Mouse (Mus musculus) myocyte (in vitro differentiated cells): ENCODE measurements at regions not wholly inside any gene's neighbourhood (a gene's known extent, or its start where the extent isn't known, plus 50 kb on each side); places are given as distances from the start of the nearest gene placed in this dataset.

Experiments used
- H3K27me3 ChIP-seq: one replicate; pipeline ENCODE4 v1.6.1; 2011; ENCODE audit not compliant: control insufficient read depth, insufficient read depth, insufficient read length
- H3K36me3 ChIP-seq: one replicate; pipeline ENCODE4 v1.6.1; 2011; ENCODE audit not compliant: control insufficient read depth, insufficient read depth
- H3K4me2 ChIP-seq: one replicate; pipeline ENCODE4 v1.6.1; 2011; ENCODE audit warnings: low read depth, control low read depth
- H3K4me3 ChIP-seq: one replicate; pipeline ENCODE4 v1.5.1; 2011; ENCODE audit warnings: mild to moderate bottlenecking, control low read depth, moderate library complexity
- H3K79me2 ChIP-seq: one replicate; pipeline ENCODE4 v1.6.1; 2011; ENCODE audit not compliant: control insufficient read depth, insufficient read depth
- H3ac ChIP-seq: one replicate; pipeline ENCODE4 v1.6.1; 2011; ENCODE audit not compliant: control insufficient read depth, insufficient read length
- CEBPB ChIP-seq: IDR thresholded peaks from 2 replicates; pipeline ENCODE4 v1.6.1; 2011; ENCODE audit warnings: mild to moderate bottlenecking, moderate library complexity; ENCODE audit not compliant: poor library complexity, insufficient read depth, severe bottlenecking
- E2F4 ChIP-seq: IDR thresholded peaks from one replicate; pipeline ENCODE4 v1.6.1; 2011; ENCODE audit warnings: mild to moderate bottlenecking, control low read depth, moderate library complexity; ENCODE audit not compliant: insufficient read depth
- MAX ChIP-seq: IDR thresholded peaks from one replicate; pipeline ENCODE4 v1.6.1; 2011; ENCODE audit warnings: low read depth, mild to moderate bottlenecking, control low read depth
- MYOD1 ChIP-seq, 3 experiments: IDR thresholded peaks; one replicate each; pipeline ENCODE4 v1.6.1; 2011; ENCODE audit warnings: control low read depth in 2 of 3, low read depth in 2 of 3, mild to moderate bottlenecking in 2 of 3, moderate library complexity in 1 of 3; ENCODE audit not compliant: insufficient read length in 2 of 3, control insufficient read depth in 1 of 3
- MYOG ChIP-seq, 3 experiments: IDR thresholded peaks; one replicate each; pipeline ENCODE4 v1.6.1; 2011; ENCODE audit warnings: control low read depth in 2 of 3, low read depth in 2 of 3, mild to moderate bottlenecking in 2 of 3; ENCODE audit not compliant: insufficient read length in 2 of 3, control insufficient read depth in 1 of 3, insufficient read depth in 1 of 3
- POLR2A ChIP-seq: IDR thresholded peaks from one replicate; pipeline ENCODE4 v1.6.1; 2011; ENCODE audit warnings: low read depth, mild to moderate bottlenecking, control low read depth, moderate library complexity; ENCODE audit not compliant: insufficient read length
- POLR2AphosphoS2 ChIP-seq: IDR thresholded peaks from one replicate; pipeline ENCODE4 v1.6.1; 2011; ENCODE audit warnings: low read depth, control low read depth; ENCODE audit not compliant: insufficient read length
- REST ChIP-seq: IDR thresholded peaks from one replicate; pipeline ENCODE4 v1.6.1; 2011; ENCODE audit warnings: mild to moderate bottlenecking, control low read depth, moderate library complexity; ENCODE audit not compliant: insufficient read depth, insufficient read length
- SRF ChIP-seq: IDR thresholded peaks from one replicate; pipeline ENCODE4 v1.6.1; 2011; ENCODE audit warnings: low read depth; ENCODE audit not compliant: control insufficient read depth, insufficient read length
- TCF12 ChIP-seq: IDR thresholded peaks from one replicate; pipeline ENCODE4 v1.6.1; 2011; ENCODE audit warnings: mild to moderate bottlenecking, control low read depth; ENCODE audit not compliant: poor library complexity, insufficient read depth, severe bottlenecking
- TCF3 ChIP-seq: IDR thresholded peaks from one replicate; pipeline ENCODE4 v1.6.1; 2011; ENCODE audit warnings: low read depth, control low read depth; ENCODE audit not compliant: insufficient read length
- USF1 ChIP-seq: IDR thresholded peaks from one replicate; pipeline ENCODE4 v1.6.1; 2011; ENCODE audit warnings: low read depth, mild to moderate bottlenecking, control low read depth, moderate library complexity

DNA sequence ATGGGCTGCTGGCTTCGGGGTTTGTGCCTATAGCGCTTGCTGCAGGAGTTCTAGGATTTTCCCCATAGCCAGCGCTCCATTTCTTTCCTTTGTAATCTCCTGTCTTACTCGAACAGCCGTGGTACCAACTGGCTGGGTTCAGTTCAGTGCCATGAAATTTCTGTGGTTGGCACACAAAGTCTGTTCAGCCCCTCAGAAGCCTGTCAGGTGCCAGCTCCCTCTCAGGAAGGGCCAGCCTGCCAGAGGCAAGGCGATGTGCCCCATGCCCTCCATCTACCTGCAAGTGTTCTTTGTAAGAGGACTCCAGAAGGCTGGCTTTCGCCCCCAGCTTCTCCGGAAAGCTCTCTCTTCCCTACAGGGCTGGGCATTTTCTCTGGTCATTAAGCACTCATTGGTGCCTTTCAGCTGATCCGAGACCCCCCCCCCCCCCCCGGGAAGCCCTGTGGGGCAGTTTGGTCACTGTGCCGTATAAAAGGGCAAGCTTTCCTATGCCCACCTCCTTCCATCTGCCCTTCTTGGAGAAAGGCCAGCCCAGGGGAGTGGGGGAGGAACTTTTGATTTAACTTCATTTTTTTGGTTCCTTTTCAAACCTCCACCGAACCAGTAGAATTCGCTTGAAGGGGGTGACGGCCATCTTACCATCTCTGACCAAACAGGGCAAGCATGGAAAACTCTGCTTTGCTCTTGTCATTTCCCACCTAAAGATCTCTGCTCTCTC, 112.0 kb downstream of the Klhl25 start:
- no peaks in the 10 kb centered on the region for H3K36me3 ChIP-seq
- no peak overlapping the region for H3K4me2 ChIP-seq
- no peak overlapping the region for H3K4me3 ChIP-seq
- no peaks in the 10 kb centered on the region for H3K79me2 ChIP-seq
- TF ChIP-seq TCF3 (no peak), MYOD1 (IDR thresholded peaks at IDR 0.05; ENCODE audit: control insufficient read depth in 1 of 3, insufficient read length in 2 of 3, low read depth in 2 of 3) (no peak), TCF12 (no peak), CEBPB (no peak), MYOG (IDR thresholded peaks at IDR 0.05; ENCODE audit: control insufficient read depth in 1 of 3, insufficient read depth in 1 of 3, insufficient read length in 2 of 3, low read depth in 2 of 3) (no peak), POLR2A (no peak)
- H3K27me3 ChIP-seq: no peaks in the 10 kb centered on the region
- H3ac ChIP-seq: no peak overlapping the region

GRCm38 (mm10) chr7:75968177-75968576, 120.1 kb downstream of the Klhl25 start:
- no peak overlapping the region for H3K4me2 ChIP-seq
- no peak overlapping the region for H3ac ChIP-seq
- no peaks in the 10 kb centered on the region for H3K36me3 ChIP-seq
- TF ChIP-seq MAX: no peak
- TF ChIP-seq TCF12: no peak
- TF ChIP-seq POLR2A: no peak
- no peak for TF ChIP-seq CEBPB
- TF ChIP-seq MYOG (IDR thresholded peaks at IDR 0.05; ENCODE audit: control insufficient read depth in 1 of 3, insufficient read depth in 1 of 3, insufficient read length in 2 of 3, low read depth in 2 of 3): peak in 1 of 3 experiments; percentile 36
- peak in 2 of 3 experiments; percentile 35 to 58 for TF ChIP-seq MYOD1 (IDR thresholded peaks at IDR 0.05; ENCODE audit: control insufficient read depth in 1 of 3, insufficient read length in 2 of 3, low read depth in 2 of 3)
- H3K4me3 ChIP-seq: no peak overlapping the region
- H3K27me3 ChIP-seq: no peaks in the 10 kb centered on the region
- no peaks in the 10 kb centered on the region for H3K79me2 ChIP-seq

DNA sequence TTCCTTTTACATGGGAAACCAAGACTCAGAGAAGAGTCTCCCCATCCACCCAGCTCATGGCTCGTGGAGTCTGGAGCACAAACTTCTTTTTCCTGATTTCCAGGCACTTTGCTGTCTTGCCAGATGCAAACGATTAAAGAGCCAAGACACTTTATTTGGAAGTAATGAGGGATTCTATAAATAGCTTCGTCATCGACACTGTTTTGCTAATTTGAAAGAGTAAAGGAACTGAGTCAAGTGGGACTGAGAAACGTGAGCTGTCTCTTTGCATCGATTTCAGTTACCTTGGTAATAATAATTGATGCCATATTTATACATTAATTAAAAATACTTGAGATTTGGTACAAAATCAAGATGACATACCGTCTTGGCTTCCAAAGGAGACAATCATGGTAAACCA, 122.8 kb downstream of the Klhl25 start:
- no peak overlapping the region for H3K4me3 ChIP-seq
- H3ac ChIP-seq: no peak overlapping the region
- TF ChIP-seq POLR2A (no peak), TCF3 (no peak), MYOG (IDR thresholded peaks at IDR 0.05; ENCODE audit: control insufficient read depth in 1 of 3, insufficient read depth in 1 of 3, insufficient read length in 2 of 3, low read depth in 2 of 3) (no peak), CEBPB (no peak), SRF (no peak), POLR2AphosphoS2 (no peak), MAX (no peak), REST (no peak), MYOD1 (IDR thresholded peaks at IDR 0.05; ENCODE audit: control insufficient read depth in 1 of 3, insufficient read length in 2 of 3, low read depth in 2 of 3) (no peak), TCF12 (no peak), USF1 (no peak), E2F4 (no peak)
- H3K36me3 ChIP-seq: no peaks in the 10 kb centered on the region
- no peak overlapping the region for H3K4me2 ChIP-seq
- no peaks in the 10 kb centered on the region for H3K27me3 ChIP-seq
- no peaks in the 10 kb centered on the region for H3K79me2 ChIP-seq

- H3K4me2 ChIP-seq: no peak overlapping the region
- H3ac ChIP-seq: no peak overlapping the region
- TF ChIP-seq POLR2A: no peak
- TF ChIP-seq POLR2AphosphoS2: no peak
- no peak for TF ChIP-seq SRF
- no peak for TF ChIP-seq TCF3
- TF ChIP-seq CEBPB: no peak
- no peak for TF ChIP-seq MYOD1 (IDR thresholded peaks at IDR 0.05; ENCODE audit: control insufficient read depth in 1 of 3, insufficient read length in 2 of 3, low read depth in 2 of 3)
- TF ChIP-seq USF1: no peak
- TF ChIP-seq REST: no peak
- TF ChIP-seq E2F4: no peak
- no peak for TF ChIP-seq MAX
- no peaks in the 10 kb centered on the region for H3K36me3 ChIP-seq
- H3K27me3 ChIP-seq: no peaks in the 10 kb centered on the region
- H3K79me2 ChIP-seq: no peaks in the 10 kb centered on the region
- H3K4me3 ChIP-seq: no peak overlapping the region
Observed at GRCm38 (mm10) chr7:75971706-75972105, 123.6 kb downstream of the Klhl25 start.

DNA sequence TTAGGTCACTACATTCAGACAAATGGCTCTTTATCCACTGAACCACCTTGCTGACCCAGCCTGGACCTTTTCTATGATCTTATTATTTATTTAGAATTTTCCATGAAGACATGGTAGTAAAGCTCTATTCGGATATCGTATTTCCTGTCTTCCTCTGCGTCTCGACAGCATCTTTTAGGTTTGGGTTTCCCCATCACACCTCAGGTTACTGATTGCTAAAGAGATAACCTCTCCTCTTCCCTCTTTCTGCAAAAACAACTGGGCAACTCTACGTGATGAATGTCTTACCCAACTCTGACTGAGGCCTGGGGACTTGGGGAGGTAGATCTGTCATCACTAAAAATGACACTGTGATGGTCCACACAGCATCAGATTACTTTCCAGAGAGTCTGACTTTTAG, 133.4 kb downstream of the Klhl25 start:
- Histone ChIP-seq H3K4me2 (no peak overlapping the region), H3K36me3 (no peaks in the 10 kb centered on the region), H3K4me3 (no peak overlapping the region), H3K27me3 (peaks cover 11% of the 10 kb centered on the region), H3ac (no peak overlapping the region), H3K79me2 (no peaks in the 10 kb centered on the region)
- TF ChIP-seq TCF3: no peak
- TF ChIP-seq SRF: no peak
- no peak for TF ChIP-seq MYOG (IDR thresholded peaks at IDR 0.05; ENCODE audit: control insufficient read depth in 1 of 3, insufficient read depth in 1 of 3, insufficient read length in 2 of 3, low read depth in 2 of 3)
- TF ChIP-seq MYOD1 (IDR thresholded peaks at IDR 0.05; ENCODE audit: control insufficient read depth in 1 of 3, insufficient read length in 2 of 3, low read depth in 2 of 3): no peak
- TF ChIP-seq MAX: no peak
- no peak for TF ChIP-seq REST
- no peak for TF ChIP-seq POLR2A
